Mouse (Mus musculus) myocyte (in vitro differentiated cells): ENCODE measurements at regions not wholly inside any gene's neighbourhood (a gene's known extent, or its start where the extent isn't known, plus 50 kb on each side); places are given as distances from the start of the nearest gene placed in this dataset.

Source experiments
- H3K27me3 ChIP-seq: one replicate; pipeline ENCODE4 v1.6.1; 2011; ENCODE audit not compliant: control insufficient read depth, insufficient read depth, insufficient read length
- H3K36me3 ChIP-seq: one replicate; pipeline ENCODE4 v1.6.1; 2011; ENCODE audit not compliant: control insufficient read depth, insufficient read depth
- H3K4me2 ChIP-seq: one replicate; pipeline ENCODE4 v1.6.1; 2011; ENCODE audit warnings: low read depth, control low read depth
- H3K4me3 ChIP-seq: one replicate; pipeline ENCODE4 v1.5.1; 2011; ENCODE audit warnings: mild to moderate bottlenecking, control low read depth, moderate library complexity
- H3K79me2 ChIP-seq: one replicate; pipeline ENCODE4 v1.6.1; 2011; ENCODE audit not compliant: control insufficient read depth, insufficient read depth
- H3ac ChIP-seq: one replicate; pipeline ENCODE4 v1.6.1; 2011; ENCODE audit not compliant: control insufficient read depth, insufficient read length
- CEBPB ChIP-seq: IDR thresholded peaks from 2 replicates; pipeline ENCODE4 v1.6.1; 2011; ENCODE audit warnings: mild to moderate bottlenecking, moderate library complexity; ENCODE audit not compliant: poor library complexity, insufficient read depth, severe bottlenecking
- E2F4 ChIP-seq: IDR thresholded peaks from one replicate; pipeline ENCODE4 v1.6.1; 2011; ENCODE audit warnings: mild to moderate bottlenecking, control low read depth, moderate library complexity; ENCODE audit not compliant: insufficient read depth
- MAX ChIP-seq: IDR thresholded peaks from one replicate; pipeline ENCODE4 v1.6.1; 2011; ENCODE audit warnings: low read depth, mild to moderate bottlenecking, control low read depth
- MYOD1 ChIP-seq, 3 experiments: IDR thresholded peaks; one replicate each; pipeline ENCODE4 v1.6.1; 2011; ENCODE audit warnings: control low read depth in 2 of 3, low read depth in 2 of 3, mild to moderate bottlenecking in 2 of 3, moderate library complexity in 1 of 3; ENCODE audit not compliant: insufficient read length in 2 of 3, control insufficient read depth in 1 of 3
- MYOG ChIP-seq, 3 experiments: IDR thresholded peaks; one replicate each; pipeline ENCODE4 v1.6.1; 2011; ENCODE audit warnings: control low read depth in 2 of 3, low read depth in 2 of 3, mild to moderate bottlenecking in 2 of 3; ENCODE audit not compliant: insufficient read length in 2 of 3, control insufficient read depth in 1 of 3, insufficient read depth in 1 of 3
- POLR2A ChIP-seq: IDR thresholded peaks from one replicate; pipeline ENCODE4 v1.6.1; 2011; ENCODE audit warnings: low read depth, mild to moderate bottlenecking, control low read depth, moderate library complexity; ENCODE audit not compliant: insufficient read length
- POLR2AphosphoS2 ChIP-seq: IDR thresholded peaks from one replicate; pipeline ENCODE4 v1.6.1; 2011; ENCODE audit warnings: low read depth, control low read depth; ENCODE audit not compliant: insufficient read length
- REST ChIP-seq: IDR thresholded peaks from one replicate; pipeline ENCODE4 v1.6.1; 2011; ENCODE audit warnings: mild to moderate bottlenecking, control low read depth, moderate library complexity; ENCODE audit not compliant: insufficient read depth, insufficient read length
- SRF ChIP-seq: IDR thresholded peaks from one replicate; pipeline ENCODE4 v1.6.1; 2011; ENCODE audit warnings: low read depth; ENCODE audit not compliant: control insufficient read depth, insufficient read length
- TCF12 ChIP-seq: IDR thresholded peaks from one replicate; pipeline ENCODE4 v1.6.1; 2011; ENCODE audit warnings: mild to moderate bottlenecking, control low read depth; ENCODE audit not compliant: poor library complexity, insufficient read depth, severe bottlenecking
- TCF3 ChIP-seq: IDR thresholded peaks from one replicate; pipeline ENCODE4 v1.6.1; 2011; ENCODE audit warnings: low read depth, control low read depth; ENCODE audit not compliant: insufficient read length
- USF1 ChIP-seq: IDR thresholded peaks from one replicate; pipeline ENCODE4 v1.6.1; 2011; ENCODE audit warnings: low read depth, mild to moderate bottlenecking, control low read depth, moderate library complexity

DNA sequence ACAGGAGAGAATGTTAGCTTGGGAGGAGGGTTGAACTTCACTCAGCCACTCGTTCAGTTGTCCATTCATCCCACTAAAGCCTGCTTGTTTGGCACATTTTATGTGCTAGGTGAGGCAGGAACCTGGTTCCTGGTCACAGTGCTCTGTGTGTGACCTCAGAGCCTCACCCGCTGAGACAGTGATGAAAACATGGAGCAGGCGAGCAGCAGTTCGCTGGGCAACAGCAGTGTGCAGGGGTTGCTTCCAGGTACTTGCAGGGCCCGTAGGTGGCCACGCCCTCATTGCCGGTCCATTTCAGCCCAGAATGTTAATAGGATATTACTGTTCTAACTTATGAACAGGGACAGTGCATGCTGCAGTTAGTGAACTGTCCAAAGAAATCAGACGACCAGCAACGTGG, 285.7 kb downstream of the Rngtt start:
- no peak overlapping the region for H3K4me3 ChIP-seq
- H3ac ChIP-seq: no peak overlapping the region
- no peak overlapping the region for H3K4me2 ChIP-seq
- H3K36me3 ChIP-seq: no peaks in the 10 kb centered on the region
- H3K27me3 ChIP-seq: no peaks in the 10 kb centered on the region
- TF ChIP-seq MYOG (IDR thresholded peaks at IDR 0.05; ENCODE audit: control insufficient read depth in 1 of 3, insufficient read depth in 1 of 3, insufficient read length in 2 of 3, low read depth in 2 of 3): no peak
- TF ChIP-seq USF1: no peak
- TF ChIP-seq E2F4: no peak
- TF ChIP-seq MYOD1 (IDR thresholded peaks at IDR 0.05; ENCODE audit: control insufficient read depth in 1 of 3, insufficient read length in 2 of 3, low read depth in 2 of 3): no peak
- no peak for TF ChIP-seq MAX
- TF ChIP-seq CEBPB: no peak
- no peak for TF ChIP-seq TCF12
- no peak for TF ChIP-seq POLR2A
- no peaks in the 10 kb centered on the region for H3K79me2 ChIP-seq

DNA sequence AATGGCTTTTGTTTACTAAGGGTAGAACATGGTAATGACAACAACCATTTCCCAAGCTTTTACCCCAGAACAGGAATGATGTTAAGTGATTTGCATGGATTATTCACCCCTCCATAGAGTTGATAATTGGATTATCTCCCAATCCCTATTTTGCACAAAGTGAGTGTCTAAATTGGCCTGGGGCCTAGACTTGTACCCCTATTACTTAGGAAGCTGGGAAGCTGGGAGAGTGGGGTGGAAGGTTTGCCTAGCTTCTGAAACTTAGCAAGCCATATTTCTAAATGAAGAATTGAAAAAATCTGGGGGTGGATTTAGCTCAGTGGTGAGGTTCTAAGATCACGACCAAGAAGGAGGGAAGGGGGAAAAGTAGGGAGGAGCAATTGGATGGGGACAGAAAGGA, 289.9 kb downstream of the Rngtt start:
- no peak overlapping the region for H3K4me3 ChIP-seq
- no peaks in the 10 kb centered on the region for H3K79me2 ChIP-seq
- H3K36me3 ChIP-seq: no peaks in the 10 kb centered on the region
- H3ac ChIP-seq: no peak overlapping the region
- H3K27me3 ChIP-seq: no peaks in the 10 kb centered on the region
- TF ChIP-seq USF1: no peak
- no peak overlapping the region for H3K4me2 ChIP-seq

DNA sequence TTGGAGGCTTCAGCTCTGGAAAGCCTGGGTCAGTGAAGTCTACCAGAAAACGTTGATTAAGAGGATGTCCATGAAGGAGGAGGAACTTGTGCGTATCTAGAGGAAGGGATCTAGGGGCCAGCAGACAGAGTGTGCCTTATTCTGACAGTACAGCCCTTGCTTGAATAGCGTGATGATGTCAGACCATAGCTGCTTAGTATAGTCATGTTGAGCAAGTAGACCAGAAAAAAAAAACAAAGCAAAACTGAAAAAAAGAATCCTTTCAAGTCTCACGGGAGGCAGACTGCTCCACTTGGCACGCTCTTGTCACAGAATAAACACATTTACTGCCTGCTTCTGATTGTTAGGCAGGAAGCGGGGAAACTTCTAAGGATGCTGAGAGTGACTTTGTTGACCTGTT, 290.7 kb downstream of the Rngtt start:
- no peak overlapping the region for H3ac ChIP-seq
- no peaks in the 10 kb centered on the region for H3K79me2 ChIP-seq
- no peaks in the 10 kb centered on the region for H3K36me3 ChIP-seq
- H3K27me3 ChIP-seq: no peaks in the 10 kb centered on the region
- no peak overlapping the region for H3K4me3 ChIP-seq
- no peak overlapping the region for H3K4me2 ChIP-seq
- no peak for TF ChIP-seq REST
- no peak for TF ChIP-seq MYOD1 (IDR thresholded peaks at IDR 0.05; ENCODE audit: control insufficient read depth in 1 of 3, insufficient read length in 2 of 3, low read depth in 2 of 3)
- no peak for TF ChIP-seq USF1
- TF ChIP-seq MYOG (IDR thresholded peaks at IDR 0.05; ENCODE audit: control insufficient read depth in 1 of 3, insufficient read depth in 1 of 3, insufficient read length in 2 of 3, low read depth in 2 of 3): no peak
- TF ChIP-seq POLR2AphosphoS2: no peak
- TF ChIP-seq E2F4: no peak
- TF ChIP-seq TCF3: no peak
- no peak for TF ChIP-seq TCF12
- TF ChIP-seq MAX: no peak
- no peak for TF ChIP-seq POLR2A
- TF ChIP-seq SRF: no peak

DNA sequence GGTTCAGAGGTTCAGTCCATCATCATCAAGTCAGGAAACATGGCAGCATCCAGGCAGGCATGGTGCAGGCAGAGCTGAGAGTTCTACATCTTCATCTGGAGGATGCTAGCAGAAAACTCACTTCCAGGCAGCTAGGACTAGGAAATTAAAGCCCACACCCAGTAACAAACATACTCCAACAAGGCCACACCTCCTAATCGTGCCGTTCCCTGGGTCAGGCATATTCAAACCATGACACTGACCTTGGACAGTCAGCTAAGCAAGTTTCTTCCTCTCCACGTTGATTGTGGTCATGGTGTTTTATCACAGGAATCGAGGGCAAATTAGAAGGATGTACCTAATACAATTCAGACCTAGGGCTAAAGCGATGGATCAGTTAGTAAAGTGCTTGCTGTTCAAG, 294.5 kb downstream of the Rngtt start:
- Histone ChIP-seq H3K36me3 (no peaks in the 10 kb centered on the region), H3ac (no peak overlapping the region), H3K4me2 (no peak overlapping the region), H3K79me2 (no peaks in the 10 kb centered on the region), H3K4me3 (no peak overlapping the region), H3K27me3 (no peaks in the 10 kb centered on the region)
- no peak for TF ChIP-seq E2F4
- no peak for TF ChIP-seq POLR2AphosphoS2
- no peak for TF ChIP-seq POLR2A
- TF ChIP-seq CEBPB: no peak

DNA sequence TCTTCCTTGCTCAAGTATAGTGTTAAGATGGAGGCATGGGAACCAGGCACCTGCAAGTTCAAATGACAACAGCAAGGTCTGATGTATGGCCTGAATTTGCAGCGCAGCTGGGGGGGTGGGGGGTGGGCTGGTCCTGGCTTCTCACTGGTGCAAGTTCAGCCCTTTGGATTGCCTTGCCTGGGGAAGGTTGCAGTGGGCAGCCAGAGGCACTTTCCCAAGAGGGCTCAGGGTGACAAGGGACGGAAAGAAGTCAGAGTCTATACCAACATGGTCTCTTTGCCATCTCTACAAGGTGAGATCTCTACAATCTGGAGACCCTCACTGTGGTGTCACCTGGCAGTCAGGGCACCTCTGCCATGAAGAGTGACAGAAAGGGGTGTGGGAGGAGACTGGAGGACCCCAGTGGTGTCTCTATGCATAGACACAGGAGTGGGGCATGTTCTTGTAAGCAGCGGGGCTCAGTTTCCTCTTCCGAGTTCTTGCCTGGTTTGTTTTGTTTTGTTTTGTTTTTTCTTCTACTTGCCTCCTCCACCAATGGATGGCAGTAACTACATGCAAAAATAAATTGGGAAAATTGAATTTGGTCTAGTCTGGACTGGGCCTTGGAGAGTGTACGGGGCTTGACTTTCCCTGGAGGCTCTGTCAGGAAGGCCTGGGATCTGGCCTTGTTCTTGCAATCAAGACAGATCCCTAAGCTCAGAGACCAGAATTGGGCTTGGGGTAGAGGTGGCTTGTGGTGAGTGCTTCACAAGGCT, 284.4 kb upstream of the Cnr1 start:
- H3ac ChIP-seq: no peak overlapping the region
- no peaks in the 10 kb centered on the region for H3K79me2 ChIP-seq
- H3K4me2 ChIP-seq: no peak overlapping the region
- no peaks in the 10 kb centered on the region for H3K27me3 ChIP-seq
- H3K4me3 ChIP-seq: no peak overlapping the region
- TF ChIP-seq MAX: no peak
- TF ChIP-seq MYOG (IDR thresholded peaks at IDR 0.05; ENCODE audit: control insufficient read depth in 1 of 3, insufficient read depth in 1 of 3, insufficient read length in 2 of 3, low read depth in 2 of 3): no peak
- TF ChIP-seq TCF12: no peak
- no peak for TF ChIP-seq CEBPB
- TF ChIP-seq TCF3: no peak
- no peak for TF ChIP-seq SRF
- TF ChIP-seq MYOD1 (IDR thresholded peaks at IDR 0.05; ENCODE audit: control insufficient read depth in 1 of 3, insufficient read length in 2 of 3, low read depth in 2 of 3): no peak
- no peak for TF ChIP-seq POLR2A
- no peak for TF ChIP-seq E2F4
- TF ChIP-seq POLR2AphosphoS2: no peak
- TF ChIP-seq REST: no peak
- no peak for TF ChIP-seq USF1
- H3K36me3 ChIP-seq: no peaks in the 10 kb centered on the region
